17 mouse cellular contexts compared by ENCODE assay signal in the genomic region with DNA sequence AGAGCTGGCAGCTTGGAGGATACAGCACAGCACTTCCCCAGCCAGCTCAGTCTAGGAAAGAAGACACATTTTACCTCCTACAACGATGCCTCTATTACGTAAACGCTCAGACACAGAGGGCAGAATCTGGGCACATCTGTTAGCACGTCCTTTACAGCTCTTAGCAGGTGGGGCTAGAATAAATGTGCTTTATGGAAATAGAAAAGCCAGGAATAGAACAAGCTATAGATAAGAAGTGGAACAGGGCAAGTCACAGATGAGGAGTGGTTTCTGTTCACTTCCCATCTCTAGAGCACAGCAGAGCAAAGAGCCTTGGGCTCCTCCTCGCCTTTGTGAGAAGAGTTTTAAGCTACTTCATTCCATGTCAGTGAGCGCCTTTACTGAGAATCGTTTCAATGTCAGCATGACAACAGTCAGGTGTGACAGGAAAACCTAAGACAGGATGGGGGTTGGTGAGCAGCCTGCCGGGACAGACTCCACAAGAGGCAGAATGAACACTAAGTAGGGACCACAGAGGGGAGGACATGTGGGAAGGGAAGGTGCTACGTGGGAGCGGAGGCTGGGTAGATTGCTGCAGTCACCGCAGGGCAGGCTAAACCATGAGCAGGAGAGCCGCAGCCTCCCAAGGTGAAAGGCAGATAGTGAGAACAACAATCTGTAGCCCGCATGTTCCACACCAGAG. TPM values are rescaled to one million over a fixed set of nuclear protein-coding genes. Genes with fewer than 3 reads are reported as not detected.
DNase-seq lines count a peak whose midpoint lies in the region; ATAC-seq lines count a peak whose summit lies in the region.
"Had no signal": no experiment of that assay in that cellular context is flagged by ENCODE, and none has a peak within 500 bp of the region (broad histone marks: within the 10 kb centered on the region; RNA-seq: fewer than 3 reads in every experiment).

No protein-coding gene starts in this region.

- intact Hi-C loops in left cerebral cortex, postnatal 4 days (cut with DNase I): no loop called here
- intact Hi-C loops in left cerebral cortex, postnatal 25 days (cut with DNase I): loop anchor here (1.0 to 5.0 kb wide), 6 partner anchors 11 to 42 kb away; partner anchors contain the start of gene Ywhah

- no peaks in the 10 kb centered on the region for H3K27me3 ChIP-seq in heart, embryonic 15.5 days
- H3K27me3 ChIP-seq: embryonic facial prominence, embryonic 12.5 days; neural tube, embryonic 15.5 days had no signal

- 0 out of 2 replicates have a peak, but pooled peaks cover 16% of the 10 kb centered on the region for H3K36me3 ChIP-seq in heart, embryonic 15.5 days

- H3K4me3 ChIP-seq in heart, embryonic 15.5 days: peak overlapping the region; percentile 26
- H3K4me3 ChIP-seq: embryonic facial prominence, embryonic 12.5 days; forebrain, embryonic 10.5 days; limb, embryonic 10.5 days; neural tube, embryonic 15.5 days had no signal

- peak overlapping the region; percentile 42 for H3K9ac ChIP-seq in heart, embryonic 15.5 days
- H3K9ac ChIP-seq: embryonic facial prominence, embryonic 12.5 days; neural tube, embryonic 15.5 days had no signal

- peak; percentile 7 to 10 for DNase-seq in heart, adult 9 months (ENCODE audit: low spot score in 2 of 2)
- no peak for DNase-seq in heart, adult 11 months
- peak; percentile 72 for DNase-seq in left cerebral cortex, adult 11 months (ENCODE audit: low spot score)
- no peak for DNase-seq in left cerebral cortex, postnatal 4 days
- DNase-seq in left cerebral cortex, postnatal 25 days (ENCODE audit: low spot score in 2 of 2): peak; percentile 73 to 94
- no peak for DNase-seq in urinary bladder, postnatal 25 days (ENCODE audit: low spot score)
- no peak for DNase-seq in ovary, postnatal 10 days (ENCODE audit: low spot score)
- DNase-seq: cerebellum, adult 9-11 months; kidney, postnatal 10 days; lung, postnatal 36 days; midbrain, embryonic 14.5 days; spleen, adult 18-20 months had no signal

- H3K9me3 ChIP-seq in heart, embryonic 15.5 days (replicated peaks): no peaks in the 10 kb centered on the region
- H3K9me3 ChIP-seq: embryonic facial prominence, embryonic 12.5 days; forebrain, embryonic 10.5 days; limb, embryonic 10.5 days; neural tube, embryonic 15.5 days had no signal

- ATAC-seq in heart, embryonic 15.5 days (replicated peaks; ENCODE audit: insufficient number of reproducible peaks, insufficient read depth, low FRiP score, low read depth): peak; percentile 69

- peak overlapping the region; percentile 53 for H3K4me2 ChIP-seq in heart, embryonic 15.5 days
- H3K4me2 ChIP-seq: embryonic facial prominence, embryonic 12.5 days; neural tube, embryonic 15.5 days had no signal

- H3K4me1 ChIP-seq in heart, embryonic 15.5 days (replicated peaks): peaks cover 42% of the 10 kb centered on the region
- H3K4me1 ChIP-seq: neural tube, embryonic 15.5 days had no signal

- H3K27ac ChIP-seq in heart, embryonic 15.5 days: peak overlapping the region; percentile 92
- H3K27ac ChIP-seq: embryonic facial prominence, embryonic 12.5 days; forebrain, embryonic 10.5 days; limb, embryonic 10.5 days; neural tube, embryonic 15.5 days had no signal

- WGBS in heart, embryonic 15.5 days: 34% methylated on average over 13 of the region's 13 CpGs

RNA-seq across cellular contexts. Expression of gene Ywhah, which starts 28.5 kb away (rescaled TPM):
- total RNA-seq in left cerebral cortex, postnatal 4 days (2021): 100 to 1,000 TPM; 633 to 669 TPM
- 434 and 441 TPM in 2 replicates for polyA plus RNA-seq in heart, embryonic 15.5 days (2015; fragmentation: Nextera tagmentation; extraction: Ambion mirVana)
- total RNA-seq in left cerebral cortex, postnatal 25 days (2021): 1,000 to 10,000 TPM; 1,163 to 1,279 TPM

Comparison
In these comparisons a context has a peak if more than half of its experiments do, and no peak if none do; other contexts are left out.
1. DNase-seq: peak in heart, adult 9 months (2 of 2), left cerebral cortex, adult 11 months (single experiment) and left cerebral cortex, postnatal 25 days (2 of 2); none in heart, adult 11 months (single experiment), left cerebral cortex, postnatal 4 days (single experiment), urinary bladder, postnatal 25 days (single experiment) and ovary, postnatal 10 days (single experiment).